Mouse (Mus musculus): ENCODE measurements around the gene B4galt5.

DNA sequence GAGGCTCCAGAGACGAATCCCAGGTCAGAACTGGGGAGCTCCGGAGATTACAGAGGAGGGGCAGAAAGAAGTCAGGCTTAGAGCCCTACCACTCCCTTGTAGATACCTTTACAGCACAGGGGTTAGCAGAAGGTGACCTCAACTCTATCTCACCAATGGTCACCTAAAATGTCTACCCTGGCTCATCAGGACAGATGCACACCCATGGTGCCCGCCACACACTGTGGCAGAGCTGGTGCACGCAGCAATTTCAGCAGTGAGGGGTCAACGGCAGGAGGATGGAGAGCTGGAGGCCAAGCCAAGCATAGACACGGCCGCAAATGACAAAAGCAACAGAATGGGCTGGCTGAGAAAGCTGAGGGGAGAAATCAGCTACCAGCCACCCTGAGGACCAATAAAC, 47.4 kb downstream of the B4galt5 start:
- TF ChIP-seq CTCF (IDR thresholded peaks at IDR 0.05; ENCODE audit: low read depth) (no peak), EP300 (IDR thresholded peaks at IDR 0.05; ENCODE audit: low read depth) (no peak)

Measured in heart, postnatal 0 days (tissue).